Mouse (Mus musculus) T-helper 17 cell (primary cell): ENCODE data around the gene Utrn.

Source experiments
- in situ Hi-C, 2 experiments: fragments of 300-600 bp; cut with MboI, MseI; formaldehyde crosslinking; loops; 1 replicate in 1 of 2; 2 replicates in 1 of 2; pipeline ENCODE4 v1.15.1; 2025; ENCODE audit warnings: high pct_unique_total_duplicates in 2 of 2

Gene Utrn

DNA sequence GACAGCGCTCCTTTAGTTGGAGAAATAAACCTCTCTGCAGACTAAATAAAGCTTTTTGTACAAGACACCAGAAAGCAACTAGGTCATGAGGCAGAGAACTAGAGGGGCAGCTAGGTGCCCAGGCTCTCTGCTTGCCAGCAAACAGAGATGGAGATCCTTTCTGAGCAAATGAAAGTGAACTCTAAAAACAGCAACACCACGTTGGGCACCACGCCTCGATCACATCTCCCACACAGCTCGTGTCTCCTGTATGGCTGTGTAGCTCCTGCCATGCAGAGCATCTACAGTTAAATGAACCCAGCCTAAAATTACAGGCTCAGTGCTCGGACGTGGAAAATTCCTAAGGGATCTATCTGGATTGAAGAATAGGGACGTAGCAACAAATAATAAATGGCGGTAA is 61.5 kb downstream of the Utrn start:
- in situ Hi-C loops: loop anchor here in 1 of 2 experiments (25.0 kb wide), 1 partner anchor 180 kb away; no protein-coding TSS in a partner anchor

DNA sequence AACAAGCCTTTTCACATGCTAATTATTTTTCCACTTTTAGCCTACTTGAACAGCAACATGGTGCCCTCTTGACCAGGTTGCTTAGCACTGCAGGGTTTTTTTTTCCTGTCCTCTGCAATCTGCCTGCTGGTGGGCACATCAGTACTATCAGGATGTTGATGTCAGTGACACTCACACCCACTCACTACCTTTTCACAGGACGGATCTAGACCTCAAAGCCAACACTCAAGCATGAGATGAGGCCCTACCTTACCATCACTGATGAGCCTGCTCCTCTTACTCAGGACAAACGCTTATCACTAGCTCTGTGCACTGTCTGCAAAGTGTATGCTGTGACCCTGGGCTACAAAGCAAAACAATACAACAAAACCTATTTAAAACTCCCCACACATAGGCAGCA is 63.3 kb downstream of the Utrn start:
- in situ Hi-C loops: loop anchor here in 1 of 2 experiments (25.0 kb wide), 1 partner anchor 181 kb away; no protein-coding TSS in a partner anchor

DNA sequence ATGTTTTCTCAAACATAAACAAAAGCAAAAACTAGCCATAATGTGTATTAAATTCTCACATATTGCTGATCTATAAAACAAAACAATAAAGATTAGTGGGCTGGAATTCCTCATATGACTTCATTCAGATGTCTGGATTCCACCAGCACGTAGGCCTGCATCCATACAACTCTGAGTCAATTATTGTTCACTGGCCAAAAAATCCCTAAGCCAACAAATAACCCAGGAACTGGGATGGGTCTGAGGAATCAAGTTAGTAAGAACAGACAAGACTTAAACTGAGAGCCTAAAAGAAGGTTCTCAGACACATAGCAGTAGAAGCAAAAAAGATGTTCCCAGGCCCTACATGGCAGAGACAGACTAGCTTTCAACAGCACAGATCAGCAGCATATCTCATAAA is 65.2 kb downstream of the Utrn start:
- in situ Hi-C loops: loop anchor here in 1 of 2 experiments (25.0 kb wide), 1 partner anchor 183 kb away; no protein-coding TSS in a partner anchor

DNA sequence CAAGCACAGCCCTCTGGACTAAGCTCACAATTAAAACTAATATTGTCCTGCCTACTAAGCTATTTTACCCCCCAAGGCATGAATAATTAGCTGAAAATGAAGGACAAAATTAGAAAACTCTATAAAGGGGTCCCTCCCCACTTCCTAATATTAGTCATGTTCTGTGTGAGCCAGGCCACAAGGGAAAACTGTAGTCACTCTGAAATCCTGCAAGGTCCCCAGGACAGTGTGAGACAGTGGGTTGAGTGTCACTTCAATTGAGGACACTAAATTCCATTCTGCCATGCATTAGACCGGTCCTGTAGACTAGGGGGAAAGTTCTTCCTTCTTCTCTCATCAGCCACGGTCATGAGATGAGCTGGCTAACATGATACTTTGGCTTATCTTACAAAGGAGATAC is 69.7 kb downstream of the Utrn start:
- in situ Hi-C loops: no loop called here

DNA sequence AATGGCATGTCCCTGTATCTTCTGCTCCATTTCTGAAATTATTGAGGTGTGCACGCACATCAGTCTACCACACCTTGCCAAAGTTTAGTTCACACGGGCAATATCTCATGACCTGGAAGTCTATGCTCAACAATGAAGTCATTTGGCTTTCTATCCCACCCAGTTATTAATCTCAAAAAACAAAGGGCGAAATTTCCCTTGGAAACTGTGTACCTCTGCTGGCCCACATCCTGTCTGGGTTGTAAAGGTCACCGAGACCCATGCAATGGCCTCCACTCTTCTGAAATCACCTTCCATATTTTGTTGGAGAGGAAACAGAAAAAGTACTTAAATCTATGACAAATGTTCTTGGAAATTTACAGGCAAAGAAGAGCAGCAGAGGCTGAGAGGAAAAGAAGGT is 70.9 kb downstream of the Utrn start:
- in situ Hi-C loops: no loop called here

DNA sequence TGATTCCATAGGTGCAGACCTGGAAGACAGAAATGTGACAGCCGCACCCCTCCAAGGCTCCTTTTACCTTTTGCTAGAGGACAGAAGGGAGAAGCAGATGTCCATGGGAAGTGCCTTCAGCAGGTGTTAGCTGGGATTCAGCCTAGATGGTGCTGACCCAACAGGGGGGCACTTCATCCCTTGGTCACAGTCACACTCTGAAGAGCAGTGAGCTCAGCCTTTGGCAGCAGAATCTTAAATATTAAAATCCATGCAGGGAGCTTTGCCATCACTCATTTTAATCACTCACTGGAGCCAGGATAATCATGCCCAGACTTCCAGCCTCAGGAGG is 72.7 kb downstream of the Utrn start:
- in situ Hi-C loops: no loop called here

DNA sequence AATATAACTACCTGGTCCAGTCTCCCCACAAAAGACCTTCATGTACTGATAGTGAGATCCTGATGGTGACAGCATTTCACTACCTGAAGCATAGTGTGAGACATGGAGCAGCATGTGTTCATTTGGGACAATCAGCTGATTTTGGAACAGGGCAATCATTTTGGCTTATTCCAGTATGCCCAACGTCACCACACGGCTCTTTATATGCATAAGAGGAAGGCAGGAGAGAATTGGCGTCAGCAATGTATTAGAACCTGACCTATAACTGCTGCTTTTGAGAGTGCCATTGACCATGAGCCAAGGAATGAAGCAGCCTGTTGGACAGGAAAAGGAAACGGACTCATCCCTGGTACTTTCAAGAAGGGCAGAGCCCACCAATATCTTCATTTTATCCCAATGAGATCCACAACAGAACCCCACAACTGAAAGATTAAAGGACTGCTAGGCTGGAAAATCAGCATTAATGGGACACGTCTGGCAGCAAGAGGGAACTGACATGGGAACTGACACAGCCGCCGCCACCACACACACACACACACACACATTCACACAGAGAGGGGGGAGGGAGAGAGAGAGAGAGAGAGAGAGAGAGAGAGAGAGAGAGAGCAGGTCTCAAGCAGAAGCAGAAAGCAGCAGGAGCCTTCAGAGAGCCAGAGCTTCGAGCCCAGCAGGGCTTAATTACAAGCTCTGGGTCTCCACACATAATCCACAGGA is 73.2 kb downstream of the Utrn start:
- in situ Hi-C loops: no loop called here

DNA sequence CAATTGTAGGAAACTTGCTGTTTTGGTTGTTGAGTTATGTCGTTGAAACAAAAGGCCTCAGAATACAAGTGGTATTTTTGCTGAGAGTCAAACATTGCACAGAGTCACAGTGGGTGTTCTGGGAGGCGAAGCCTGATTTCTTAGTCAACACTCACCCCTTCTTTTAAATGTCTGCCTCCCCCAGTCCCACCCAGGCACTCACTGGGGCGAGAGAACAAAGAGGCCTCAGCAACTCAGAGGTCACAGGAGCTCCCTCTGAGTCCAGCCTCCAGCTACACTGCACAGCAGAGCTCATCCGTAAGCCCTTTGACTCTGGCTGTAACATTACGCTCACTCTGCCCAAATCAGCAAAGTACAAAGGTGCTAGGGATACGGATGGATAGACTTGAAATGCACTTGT is 77.1 kb downstream of the Utrn start:
- in situ Hi-C loops: no loop called here

DNA sequence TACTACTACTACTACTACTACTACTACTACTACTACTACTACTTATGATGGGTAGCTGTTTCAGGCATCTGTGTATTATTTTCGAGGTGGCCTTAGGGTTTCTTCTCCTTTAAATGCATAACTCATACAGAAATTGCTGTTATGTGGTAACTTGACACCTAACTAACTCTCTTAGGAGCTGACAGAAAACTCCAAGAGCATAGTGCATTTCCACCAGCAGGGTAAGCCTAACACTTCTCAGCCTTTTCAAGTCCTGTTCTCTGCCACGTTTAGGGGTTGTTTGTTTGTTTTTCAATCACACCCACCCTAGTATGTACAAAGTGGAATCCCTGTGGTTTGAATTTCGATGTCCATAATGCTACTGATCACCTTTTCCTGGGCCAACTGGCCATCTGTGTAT is 78.3 kb downstream of the Utrn start:
- in situ Hi-C loops: no loop called here

DNA sequence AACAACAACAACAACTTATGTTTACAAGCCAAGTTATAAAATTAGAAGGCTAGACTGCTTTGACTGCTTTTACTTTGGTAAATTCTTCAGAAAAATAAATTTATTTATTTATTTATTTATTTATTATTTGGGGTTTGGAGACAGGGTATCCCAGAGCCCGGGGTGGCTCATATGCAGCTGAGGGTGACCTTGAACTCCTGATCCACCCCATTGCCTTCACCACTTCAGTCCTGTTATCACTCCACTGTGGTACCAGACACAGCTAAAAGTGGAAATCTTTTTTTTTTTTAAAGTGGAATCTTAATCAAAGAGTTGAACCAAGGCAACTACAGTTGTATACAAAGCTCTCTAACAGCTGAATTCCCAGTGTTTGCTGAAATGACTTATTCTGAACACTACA is 80.6 kb downstream of the Utrn start:
- in situ Hi-C loops: loop anchor here in 1 of 2 experiments (5.0 kb wide), 1 partner anchor 101 kb away; no protein-coding TSS in a partner anchor

DNA sequence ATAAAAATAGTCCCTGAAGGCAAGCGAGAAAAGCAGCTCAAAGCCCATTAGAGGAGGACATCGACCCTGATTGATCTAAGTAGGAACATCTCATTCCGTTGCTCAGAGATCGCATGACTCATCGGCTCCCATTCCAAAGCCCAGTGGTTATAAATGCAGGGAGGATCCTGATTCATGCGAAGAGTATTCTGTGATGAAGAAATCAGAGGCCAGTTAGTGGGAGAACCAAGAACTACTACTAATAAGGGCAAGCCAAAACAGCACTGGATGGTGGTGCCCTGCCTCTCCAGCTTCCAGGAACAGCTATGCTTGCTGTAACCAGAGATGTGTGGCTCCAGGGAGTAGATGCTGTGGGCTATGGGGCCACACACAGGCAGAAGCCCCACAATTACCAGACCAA is 81.2 kb downstream of the Utrn start:
- in situ Hi-C loops: loop anchor here in 1 of 2 experiments (5.0 kb wide), 1 partner anchor 101 kb away; no protein-coding TSS in a partner anchor

DNA sequence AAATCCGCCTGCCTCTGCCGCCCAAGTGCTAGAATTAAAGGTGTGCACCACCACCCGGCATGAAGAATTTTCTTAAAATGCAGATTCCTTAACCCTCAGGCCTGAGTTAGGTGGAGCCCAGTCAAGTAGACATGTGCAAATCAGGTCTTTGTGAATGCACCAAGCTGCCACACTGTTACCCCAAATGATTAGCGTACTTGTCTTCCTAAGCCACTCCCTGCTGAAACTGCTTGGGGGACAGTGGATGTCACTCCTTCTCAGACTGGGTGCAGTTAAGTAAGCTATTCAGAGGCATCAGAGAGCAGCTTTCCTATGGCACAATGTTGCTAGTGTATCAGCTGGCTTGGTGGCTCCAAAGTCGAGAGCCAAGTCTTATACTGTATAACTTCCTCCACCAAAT is 83.9 kb downstream of the Utrn start:
- in situ Hi-C loops: loop anchor here in 1 of 2 experiments (5.0 kb wide), 1 partner anchor 98 kb away; no protein-coding TSS in a partner anchor

DNA sequence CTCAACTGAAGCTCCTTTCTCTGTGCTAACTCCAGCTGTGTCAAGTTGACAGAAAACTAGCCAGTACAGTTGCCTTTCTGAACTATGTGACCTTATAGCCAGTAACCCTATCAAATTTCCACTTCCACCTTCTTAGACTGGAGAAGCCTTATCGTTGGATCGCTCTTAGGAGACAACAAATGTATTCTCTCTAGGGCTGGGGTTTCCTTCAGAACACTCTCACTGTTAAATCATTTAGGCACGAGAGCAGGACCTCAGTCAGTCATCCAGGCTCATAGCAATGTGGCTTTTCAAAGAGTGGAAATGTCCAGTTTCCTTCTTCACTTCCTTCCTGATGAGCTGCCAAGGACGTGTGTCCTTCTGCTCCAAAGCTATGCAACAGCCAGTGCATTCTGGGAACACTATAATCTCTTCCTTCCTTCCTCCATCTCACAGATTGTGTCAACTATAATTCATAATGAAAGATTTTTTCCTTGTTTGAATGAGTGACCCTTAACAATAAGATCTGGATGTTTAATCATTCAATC is 87.7 kb downstream of the Utrn start:
- in situ Hi-C loops: no loop called here

DNA sequence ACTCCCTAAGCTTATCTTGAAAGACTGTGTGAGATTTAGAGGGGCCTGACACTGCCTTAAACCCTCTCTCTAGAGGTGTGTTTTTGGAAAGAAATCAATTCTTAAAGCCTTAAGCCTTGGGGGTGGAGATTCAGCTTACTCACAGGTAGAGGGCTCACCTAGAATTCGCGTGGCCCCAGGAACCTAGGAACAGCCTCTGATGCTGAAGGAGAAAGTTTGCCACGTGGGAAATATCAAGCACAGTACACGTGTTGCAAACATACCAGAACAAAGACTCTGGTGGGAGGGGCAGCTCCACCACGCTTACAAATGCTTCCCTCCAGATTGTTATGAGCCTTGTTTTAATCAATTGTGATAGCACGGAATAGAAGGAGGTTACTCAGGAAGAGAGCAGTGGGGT is 96.0 kb downstream of the Utrn start:
- in situ Hi-C loops: no loop called here

DNA sequence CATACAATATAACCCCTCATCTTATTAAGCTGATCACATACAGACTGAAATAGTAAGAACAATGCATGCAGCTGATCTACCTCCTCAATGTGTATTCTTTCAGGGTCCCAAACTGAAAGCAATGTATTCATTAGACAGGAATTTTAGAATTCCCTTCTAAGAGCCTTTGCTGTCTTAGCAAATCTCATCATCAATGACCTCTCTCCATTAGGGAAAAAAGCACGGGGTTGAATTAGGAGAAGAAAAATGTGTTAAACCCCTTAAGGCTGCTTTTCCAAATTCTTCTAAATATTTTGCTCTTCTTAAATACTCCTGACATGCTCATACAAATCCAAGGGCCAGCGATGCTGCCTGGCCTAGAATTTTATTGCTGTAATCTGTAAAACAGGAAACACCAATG is 97.7 kb downstream of the Utrn start:
- in situ Hi-C loops: no loop called here

DNA sequence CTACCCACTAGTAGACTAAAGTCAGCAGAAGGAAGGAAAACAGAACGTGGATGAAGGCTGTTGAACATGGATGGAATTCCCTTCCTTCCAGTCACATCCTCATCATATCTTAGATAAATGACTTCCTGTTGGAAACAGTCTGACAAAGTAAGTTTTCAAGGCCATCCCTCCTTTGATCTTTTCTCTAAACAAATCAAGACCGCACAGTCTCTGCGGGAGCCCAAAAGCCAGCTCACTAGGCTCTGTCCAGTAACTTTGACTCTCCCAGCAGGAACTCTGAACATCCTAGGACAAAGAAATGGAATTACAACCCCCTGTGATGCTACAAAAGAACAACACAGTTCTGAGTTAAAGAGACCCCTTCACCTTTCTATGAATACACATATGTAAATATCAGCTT is 106.5 kb downstream of the Utrn start:
- in situ Hi-C loops: no loop called here

DNA sequence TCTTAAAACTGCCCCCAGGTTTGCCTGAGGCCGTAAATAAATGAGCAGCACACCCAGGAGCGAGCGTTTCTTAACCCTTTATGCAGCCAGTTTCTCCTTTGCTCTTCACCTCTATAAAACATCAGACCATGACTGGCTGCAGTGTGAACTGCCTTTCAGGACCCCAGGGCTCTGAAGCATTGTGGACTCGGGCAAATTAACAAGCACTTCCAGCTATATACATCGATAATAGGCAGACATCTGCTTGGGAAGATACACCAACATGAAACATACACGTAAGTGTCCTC is 110.5 kb downstream of the Utrn start:
- in situ Hi-C loops: no loop called here

DNA sequence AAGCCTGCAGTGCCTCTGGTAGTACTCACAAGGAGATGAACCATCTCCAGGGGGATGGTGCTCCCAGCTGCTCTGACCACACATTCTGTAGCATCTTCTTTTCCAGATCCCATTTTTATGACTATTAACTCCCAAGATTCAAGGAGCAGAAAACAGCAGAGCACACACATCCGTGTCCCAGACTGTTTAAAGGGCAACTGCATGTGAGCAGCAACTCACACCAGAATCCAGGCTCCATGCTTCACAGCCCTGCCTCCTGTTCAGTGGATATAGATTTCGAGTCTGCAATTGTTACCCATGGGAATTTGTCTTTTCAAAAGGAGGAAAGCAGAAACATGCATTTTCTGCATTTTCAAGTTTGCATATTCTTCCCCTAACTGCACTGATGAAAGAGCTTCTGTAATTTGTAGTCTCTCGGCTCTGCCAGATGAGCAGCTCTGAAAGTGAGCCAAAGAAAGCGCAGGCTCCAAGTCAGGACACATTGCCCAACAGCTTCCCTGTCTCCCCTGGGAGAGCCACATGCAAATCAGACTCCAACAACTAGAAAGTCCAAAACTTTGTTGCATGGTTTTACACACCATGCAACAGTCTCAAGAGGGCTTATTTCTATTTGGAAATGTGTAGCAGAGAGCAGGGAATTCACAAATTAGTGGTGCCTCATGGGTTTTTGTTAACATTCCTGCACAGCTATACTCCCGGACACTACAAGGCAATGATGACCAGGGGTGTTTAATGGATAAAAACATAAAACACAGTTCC is 111.0 kb downstream of the Utrn start:
- in situ Hi-C loops: no loop called here

DNA sequence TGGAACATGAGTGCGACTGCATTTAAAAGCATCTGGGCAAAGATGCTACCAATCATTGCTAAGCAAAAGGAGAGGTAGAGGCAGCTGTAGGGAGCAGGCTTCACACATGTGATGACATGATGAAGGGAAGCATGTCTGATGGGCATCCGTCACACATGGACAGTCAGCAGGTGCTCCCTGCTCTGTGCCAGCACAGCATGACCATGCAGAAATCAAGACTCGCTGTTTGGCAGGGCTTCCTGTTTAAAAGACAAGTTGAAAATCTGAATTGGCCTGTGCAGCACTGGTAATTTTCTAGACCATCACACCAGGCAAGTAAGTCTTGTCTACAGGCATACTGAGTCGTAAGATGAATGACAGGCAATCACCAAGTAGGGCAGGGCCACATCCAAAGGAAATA is 112.5 kb downstream of the Utrn start:
- in situ Hi-C loops: no loop called here

DNA sequence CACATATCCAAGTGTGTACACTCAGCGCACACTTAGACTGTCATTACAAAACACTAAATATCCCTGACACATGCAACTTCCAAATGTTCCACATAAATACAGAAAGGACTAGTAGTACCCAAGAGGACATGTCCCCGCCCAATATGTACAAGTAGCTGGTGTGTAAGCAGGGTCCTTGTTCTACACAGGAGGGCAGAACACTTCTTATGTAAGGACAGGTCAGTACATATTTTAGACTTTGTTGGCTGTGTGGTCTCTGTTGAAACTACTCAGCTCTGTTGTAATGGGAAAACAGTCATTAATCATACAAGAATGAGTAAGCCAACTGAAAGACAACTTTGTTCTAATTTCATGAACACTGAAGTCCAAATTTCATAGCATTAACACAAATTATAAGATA is 114.3 kb downstream of the Utrn start:
- in situ Hi-C loops: no loop called here

DNA sequence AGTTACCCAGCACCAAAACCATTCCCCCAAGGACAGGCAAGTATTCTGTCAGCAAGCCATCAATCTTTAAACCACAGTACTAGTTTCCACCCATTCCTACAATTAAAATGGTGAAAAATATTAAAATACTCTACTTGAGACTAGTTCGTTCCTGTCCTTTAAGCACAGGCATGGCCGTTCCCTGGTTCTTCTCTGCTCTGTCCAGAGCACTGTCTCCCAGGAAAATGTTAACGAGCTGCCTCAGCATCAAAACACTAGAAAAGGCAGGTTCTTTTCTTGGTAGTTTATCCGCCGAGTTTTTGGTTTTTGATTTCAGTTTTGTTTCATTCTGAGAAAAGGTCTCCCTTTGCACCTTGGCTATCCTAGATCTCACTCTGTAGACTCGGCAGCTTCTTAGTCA is 115.0 kb downstream of the Utrn start:
- in situ Hi-C loops: no loop called here

DNA sequence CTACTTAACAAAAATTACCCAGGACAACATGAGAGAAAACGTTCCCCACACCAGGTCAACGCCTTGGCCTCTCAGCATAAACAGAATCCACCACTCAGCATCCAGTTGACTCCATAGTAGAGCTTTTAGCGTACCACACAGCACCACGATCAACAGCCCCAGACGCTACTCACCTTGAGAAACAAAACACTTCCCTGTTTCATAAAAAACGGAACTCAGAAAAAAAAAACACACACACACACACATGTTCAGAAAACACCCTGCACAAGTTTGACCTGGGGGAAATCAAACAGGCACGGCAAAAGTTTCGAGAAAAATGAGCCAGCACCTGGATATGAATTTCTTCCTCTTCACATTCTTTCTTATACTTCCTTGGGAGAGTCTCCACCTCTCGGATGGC is 125.4 kb downstream of the Utrn start:
- in situ Hi-C loops: no loop called here
